Mouse (Mus musculus) liver, embryonic 14.5 days (tissue): ENCODE data around the gene Cdh23. TPM values are rescaled to one million over a fixed set of nuclear protein-coding genes. Genes with fewer than 3 reads are reported as not detected.

Experiments used
- ATAC-seq: fragments of 200-750 bp; cut with Nextera tagmentation; 2 replicates; pipeline ENCODE4 v1.8.0; 2017; ENCODE audit warnings: moderate number of reproducible peaks, mild to moderate bottlenecking, moderate library complexity; ENCODE audit not compliant: insufficient read depth
- DNase-seq, 3 experiments: peaks; one replicate each; pipeline ENCODE4 v3.0.0-alpha.2; 2012 to 2013; ENCODE audit warnings: low read depth in 3 of 3, low spot score in 3 of 3
- H3K27ac ChIP-seq: fragments of 300-500 bp; sonication (generic); 2 replicates; pipeline ENCODE4 v1.5.1; 2014; ENCODE audit warnings: moderate library complexity, mild to moderate bottlenecking, control low read depth, inconsistent platforms
- H3K27me3 ChIP-seq: fragments of 300-500 bp; sonication (generic); 2 replicates; pipeline ENCODE4 v1.6.1; 2014; ENCODE audit warnings: mild to moderate bottlenecking, low read length, moderate library complexity; ENCODE audit not compliant: control insufficient read depth, insufficient read depth
- H3K36me3 ChIP-seq: fragments of 300-500 bp; sonication (generic); replicated peaks from 2 replicates; pipeline ENCODE4 v1.6.1; 2014; ENCODE audit warnings: low read depth; ENCODE audit not compliant: control insufficient read depth, insufficient read depth
- H3K4me1 ChIP-seq, 2 experiments: fragments of 200-500 bp in 1 of 2; fragments of 300-500 bp in 1 of 2; sonication (generic) in 1 of 2; replicated peaks; 2 replicates each; pipeline ENCODE4 v1.6.1; 2012 to 2014; ENCODE audit warnings: antibody characterized with exemption in 1 of 2, inconsistent platforms in 1 of 2, low read length in 1 of 2; ENCODE audit not compliant: control insufficient read depth in 2 of 2, insufficient read depth in 2 of 2
- H3K4me2 ChIP-seq: fragments of 300-500 bp; sonication (generic); 2 replicates; pipeline ENCODE4 v1.6.1; 2014; ENCODE audit warnings: low read depth, mild to moderate bottlenecking, control low read depth, moderate library complexity
- H3K4me3 ChIP-seq, 2 experiments: fragments of 200-500 bp in 1 of 2; fragments of 300-500 bp in 1 of 2; sonication (generic) in 1 of 2; 2 replicates each; pipeline ENCODE4 v1.5.1; 2012 to 2014; ENCODE audit warnings: low read depth in 2 of 2, low read length in 2 of 2, mild to moderate bottlenecking in 2 of 2, control low read depth in 1 of 2, inconsistent platforms in 1 of 2, moderate library complexity in 1 of 2; ENCODE audit not compliant: insufficient read depth in 1 of 2
- H3K9ac ChIP-seq: fragments of 300-500 bp; sonication (generic); replicated peaks from 2 replicates; pipeline ENCODE4 v1.6.1; 2014; ENCODE audit warnings: mild to moderate bottlenecking, control low read depth, moderate library complexity
- H3K9me3 ChIP-seq: fragments of 300-500 bp; sonication (generic); 2 replicates; pipeline ENCODE4 v1.6.1; 2016; ENCODE audit warnings: low read length, mixed read lengths; ENCODE audit not compliant: control insufficient read depth
- CTCF ChIP-seq: IDR thresholded peaks from 2 replicates; pipeline ENCODE4 v1.5.1; 2016; ENCODE audit warnings: antibody characterized with exemption, low read depth, control low read depth
- EP300 ChIP-seq: IDR thresholded peaks from 2 replicates; pipeline ENCODE4 v1.6.1; 2016; ENCODE audit warnings: antibody characterized with exemption, low read depth
- WGBS: fragments of 180-500 bp; shearing (Covaris S2); extraction: QIAGEN DNeasy Blood & Tissue Kit; methylation state at CpG from one replicate; pipeline ENCODE4 v1.1.7; 2014; ENCODE audit not compliant: insufficient replicate concordance; 5-methylcytosine and 5-hydroxymethylcytosine counted together
- polyA plus RNA-seq, 2 experiments: library from polyadenylated mRNA; depleted of rRNA in 1 of 2; stranded (reverse) in 1 of 2; unstranded in 1 of 2; fragments of >200 nt; fragmentation: Nextera tagmentation in 1 of 2; extraction: Ambion mirVana in 1 of 2; gene quantifications; 2 replicates each; pipeline versions ENCODE4 v1.2.1 to v1.2.3; 2012 to 2014

Gene Cdh23
- polyA plus RNA-seq, 2 experiments: 0.02 TPM; not detected in 1

- no peaks in the 10 kb centered on the region for H3K4me1 ChIP-seq
- H3K9ac ChIP-seq: no peak within 1 kb of the TSS
- no peaks in the 10 kb centered on the region for H3K27me3 ChIP-seq
- 45% methylated on average over 7 of the region's 7 CpGs for WGBS
- no peak for TF ChIP-seq EP300
- no peak for TF ChIP-seq CTCF
- H3K36me3 ChIP-seq: no peaks in the 10 kb centered on the region
- DNase-seq: no peak
- H3K27ac ChIP-seq: no peak within 1 kb of the TSS
- H3K4me2 ChIP-seq: no peak within 1 kb of the TSS
- no peaks in the 10 kb centered on the region for H3K9me3 ChIP-seq
- H3K4me3 ChIP-seq: no peak within 1 kb of the TSS
- no peak for ATAC-seq
Observed at GRCm38 (mm10) chr10:60399449-60399848, 296.8 kb downstream of the Cdh23 start, which contains the start of gene Gm17455. Gene Gm17455 (plus strand): TSS chr10:60399726.

GRCm38 (mm10) chr10:60398051-60398814 lies 298.1 kb downstream of the Cdh23 start:
- TF ChIP-seq CTCF (no peak), EP300 (no peak)
- no peaks in the 10 kb centered on the region for H3K9me3 ChIP-seq
- H3K4me3 ChIP-seq: no peak overlapping the region
- H3K27me3 ChIP-seq: no peaks in the 10 kb centered on the region
- ATAC-seq (no peak), DNase-seq (peak in 1 of 3 experiments; percentile 9)
- no peak overlapping the region for H3K27ac ChIP-seq
- no peaks in the 10 kb centered on the region for H3K4me1 ChIP-seq
- 67% methylated on average over 10 of the region's 10 CpGs for WGBS
- no peak overlapping the region for H3K4me2 ChIP-seq
- H3K36me3 ChIP-seq: no peaks in the 10 kb centered on the region
- no peak overlapping the region for H3K9ac ChIP-seq

- no peak for TF ChIP-seq CTCF
- no peak for TF ChIP-seq EP300
- Histone ChIP-seq H3K27ac (no peak overlapping the region), H3K4me3 (no peak overlapping the region), H3K4me2 (no peak overlapping the region), H3K9ac (no peak overlapping the region), H3K4me1 (0 out of 4 replicates have a peak, but pooled peaks cover 0 to 4% of the 10 kb centered on the region in 2 experiments), H3K27me3 (no peaks in the 10 kb centered on the region), H3K36me3 (no peaks in the 10 kb centered on the region), H3K9me3 (no peaks in the 10 kb centered on the region)
- 49% methylated on average over 5 of the region's 5 CpGs for WGBS
- no peak for DNase-seq
- no peak for ATAC-seq
Observed at GRCm38 (mm10) chr10:60395605-60396004, 300.7 kb downstream of the Cdh23 start.

- Histone ChIP-seq H3K27ac (no peak overlapping the region), H3K4me3 (no peak overlapping the region), H3K36me3 (no peaks in the 10 kb centered on the region), H3K9ac (no peak overlapping the region), H3K4me2 (no peak overlapping the region), H3K27me3 (no peaks in the 10 kb centered on the region), H3K4me1 (0 out of 4 replicates have a peak, but pooled peaks cover 0 to 5% of the 10 kb centered on the region in 2 experiments), H3K9me3 (no peaks in the 10 kb centered on the region)
- 62% methylated on average over 7 of the region's 7 CpGs for WGBS
- TF ChIP-seq CTCF (no peak), EP300 (no peak)
- ATAC-seq: no peak
- no peak for DNase-seq
Observed at GRCm38 (mm10) chr10:60394936-60395335, 301.4 kb downstream of the Cdh23 start.

- Histone ChIP-seq H3K27me3 (no peaks in the 10 kb centered on the region), H3K9ac (no peak overlapping the region), H3K4me1 (0 out of 4 replicates have a peak, but pooled peaks cover 0 to 5% of the 10 kb centered on the region in 2 experiments), H3K9me3 (no peaks in the 10 kb centered on the region), H3K4me2 (no peak overlapping the region), H3K27ac (no peak overlapping the region), H3K36me3 (no peaks in the 10 kb centered on the region), H3K4me3 (no peak overlapping the region)
- WGBS: 81% methylated on average over 9 of the region's 9 CpGs
- TF ChIP-seq CTCF: no peak
- DNase-seq (no peak), ATAC-seq (no peak)
Observed at GRCm38 (mm10) chr10:60391661-60392060, 304.6 kb downstream of the Cdh23 start.
